Mouse (Mus musculus) brain, embryonic 14.5 days (tissue): ENCODE measurements at regions not wholly inside any gene's neighbourhood (a gene's known extent, or its start where the extent isn't known, plus 50 kb on each side); places are given as distances from the start of the nearest gene placed in this dataset.

Experiments
- DNase-seq: peaks from one replicate; pipeline ENCODE4 v3.0.0-alpha.2; 2011; ENCODE audit warnings: low read depth
- CTCF ChIP-seq: fragments of 200-500 bp; IDR thresholded peaks from 2 replicates; pipeline ENCODE4 v1.5.1; 2012; ENCODE audit warnings: inconsistent platforms, mild to moderate bottlenecking, moderate library complexity, borderline replicate concordance; ENCODE audit not compliant: insufficient read depth, insufficient read length; ENCODE audit errors: extremely low read depth
- POLR2A ChIP-seq: fragments of 200-500 bp; IDR thresholded peaks from 2 replicates; pipeline ENCODE4 v1.6.1; 2012; ENCODE audit warnings: mild to moderate bottlenecking, inconsistent platforms, borderline replicate concordance; ENCODE audit not compliant: poor library complexity, insufficient read depth, insufficient read length, severe bottlenecking; ENCODE audit errors: extremely low read depth

DNA sequence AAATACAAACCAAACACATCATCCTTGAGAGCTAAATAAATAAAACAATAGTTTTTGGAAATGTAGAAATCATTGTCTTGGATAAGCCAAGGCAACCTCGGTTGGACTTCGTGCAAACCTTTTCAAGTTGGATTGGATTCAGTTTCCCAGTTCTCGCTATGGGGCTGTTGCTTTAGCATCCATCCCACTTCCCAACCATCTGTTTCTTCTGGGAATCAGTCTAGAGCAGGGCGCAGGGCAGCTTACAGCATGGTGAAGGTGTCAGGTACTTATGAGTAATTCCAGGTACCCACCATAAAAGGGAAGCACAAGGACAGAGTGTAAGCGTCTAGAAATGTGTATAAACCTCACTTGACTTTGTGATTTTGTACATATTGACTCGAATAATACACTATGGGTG, 159.0 kb downstream of the Gm11146 start:
- TF ChIP-seq CTCF, result no peak
- DNase-seq, result no peak

DNA sequence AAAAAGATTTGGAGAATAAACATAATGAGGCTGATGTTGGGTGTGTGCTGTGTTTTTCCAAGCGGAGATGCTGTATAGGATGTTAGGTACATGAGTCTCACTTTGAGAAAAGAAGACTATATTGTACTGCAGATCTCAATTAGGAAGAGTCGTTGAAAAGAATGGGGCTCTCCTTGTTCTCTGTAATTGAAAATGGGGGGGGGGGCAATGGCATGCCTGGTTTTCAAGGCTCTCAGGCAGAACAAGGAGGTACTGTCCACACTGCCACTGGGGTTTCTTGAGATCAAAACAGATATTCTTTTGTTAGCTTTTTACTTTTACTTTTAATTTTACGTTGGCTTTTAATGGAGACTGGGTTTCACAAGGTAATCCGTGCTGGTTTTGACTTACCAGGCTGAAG, 170.5 kb downstream of the Gm11146 start:
- no peak for TF ChIP-seq CTCF
- no peak for TF ChIP-seq POLR2A
- no peak for DNase-seq

DNA sequence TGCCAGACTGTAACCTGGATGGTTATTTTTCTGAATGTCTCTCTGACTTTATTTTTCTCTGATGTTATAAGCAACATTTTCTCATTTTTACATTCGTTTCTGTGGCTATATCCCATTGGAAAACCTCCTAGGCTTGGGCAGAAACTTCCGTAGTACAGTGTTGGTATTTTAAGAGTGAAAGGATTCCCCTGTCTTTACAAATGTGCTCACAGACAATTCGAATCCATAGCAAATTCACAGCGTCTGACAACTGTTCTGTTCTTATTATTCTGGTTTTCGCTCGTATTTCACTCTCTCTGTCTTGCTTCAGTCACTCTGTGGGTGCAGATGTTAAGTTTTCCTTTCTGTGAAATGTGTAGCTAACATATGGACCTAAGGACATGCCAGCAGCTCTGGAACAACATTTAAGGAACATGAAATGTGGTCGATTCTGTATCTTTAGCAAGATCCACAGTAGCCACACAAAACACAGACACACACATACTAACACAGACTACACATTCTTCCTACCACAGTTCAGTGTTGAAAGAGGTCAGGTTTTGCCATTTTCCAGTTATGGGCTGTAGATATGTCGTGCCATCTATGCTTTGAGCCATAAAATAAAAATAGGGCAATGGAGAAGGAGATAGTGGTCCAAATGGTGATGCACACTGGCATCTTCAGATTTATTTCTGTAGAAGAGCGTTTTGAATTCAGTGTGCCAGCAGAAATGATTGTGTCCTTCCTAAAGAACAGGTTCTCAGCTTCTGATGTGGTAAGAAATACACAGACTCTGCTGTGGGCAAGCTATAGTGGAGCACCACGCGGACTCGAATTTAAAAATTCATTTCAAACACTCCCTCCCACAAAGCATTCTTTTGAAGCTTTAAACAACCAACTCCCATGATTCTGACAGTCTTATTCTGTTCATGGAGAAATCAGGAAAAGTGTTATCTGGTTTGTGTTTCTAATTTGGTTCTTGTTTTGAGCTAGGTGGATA, 179.2 kb downstream of the Gm11146 start:
- peak; percentile 78 for DNase-seq
- no peak for TF ChIP-seq POLR2A
- TF ChIP-seq CTCF, result no peak

DNA sequence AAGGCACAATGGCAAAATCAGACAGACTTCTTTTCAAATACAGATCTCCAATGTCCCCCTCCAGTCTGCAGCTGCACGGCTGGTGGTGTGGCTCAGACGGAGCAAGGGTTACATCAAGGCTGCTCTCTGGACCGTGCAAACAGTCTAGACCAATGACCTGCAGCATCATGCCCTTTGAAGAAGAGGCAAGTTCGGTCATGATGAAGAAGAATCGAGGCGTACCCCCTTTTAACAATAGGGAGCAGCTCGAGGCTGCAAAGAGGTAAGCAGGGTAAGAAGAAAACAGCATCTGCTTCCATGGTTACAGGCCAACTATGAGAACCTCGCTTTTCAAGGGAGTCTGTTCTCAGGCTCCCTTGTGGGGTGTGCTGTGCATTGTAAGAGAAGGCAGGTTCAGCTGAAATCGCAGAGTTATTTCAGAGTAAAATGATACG, 180.3 kb downstream of the Gm11146 start:
- DNase-seq, result peak; percentile 98
- no peak for TF ChIP-seq CTCF
- TF ChIP-seq POLR2A, result 0 out of 2 replicates have a peak, but pooled peaks have one; percentile 15

DNA sequence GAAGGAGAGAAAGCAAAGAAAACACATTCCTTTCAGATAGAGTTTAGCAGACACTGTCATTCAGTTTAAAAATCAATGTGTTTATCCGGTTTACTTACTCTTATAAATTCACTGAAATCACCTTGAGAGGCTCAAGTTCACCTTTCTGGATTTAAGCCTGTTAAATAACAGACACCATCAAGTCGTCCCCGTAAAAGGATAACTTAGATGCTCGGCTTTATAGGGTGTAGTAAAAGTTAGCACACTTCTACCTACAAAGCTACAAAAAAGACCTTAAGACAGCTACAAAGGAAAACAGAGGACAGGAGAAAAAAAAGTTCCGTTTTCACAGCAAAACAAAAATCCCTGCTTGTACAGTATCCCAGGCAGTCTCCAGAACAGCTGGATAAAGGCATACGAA, 180.9 kb downstream of the Gm11146 start:
- no peak for DNase-seq
- TF ChIP-seq CTCF, result no peak
- no peak for TF ChIP-seq POLR2A

DNA sequence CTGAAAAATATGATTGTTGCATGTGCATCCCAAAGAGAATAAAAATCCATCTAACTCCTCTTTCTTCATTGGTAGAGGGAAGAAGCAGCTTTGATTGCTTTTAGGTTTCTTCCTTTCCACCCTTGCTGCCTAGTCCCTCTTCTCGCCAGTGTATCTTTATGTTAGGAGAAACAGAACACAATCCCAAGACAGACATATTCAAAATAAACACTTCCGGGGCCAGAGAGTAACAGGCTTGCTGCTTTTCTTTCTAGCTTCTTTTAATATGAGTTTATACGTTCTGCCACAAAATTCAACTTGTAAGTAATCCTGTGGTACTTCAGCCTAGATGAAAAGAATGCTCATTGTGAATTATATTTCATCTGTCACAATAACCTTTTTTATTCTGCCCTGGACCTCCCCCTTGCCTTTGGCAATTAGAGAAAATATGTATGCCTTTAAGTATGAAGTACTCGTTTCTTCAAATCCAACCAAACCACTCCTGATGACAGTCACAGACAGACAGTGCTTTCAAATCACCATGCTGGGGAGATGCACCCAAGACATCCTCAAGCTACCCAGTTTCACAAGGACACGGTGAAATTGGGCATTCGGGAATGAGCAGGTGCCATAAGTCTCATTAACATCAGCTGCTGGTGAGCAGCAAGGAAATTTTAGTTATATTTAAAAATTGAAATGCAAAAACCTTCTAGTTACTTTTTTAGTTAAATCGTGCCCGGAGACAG, 181.6 kb downstream of the Gm11146 start:
- DNase-seq, result peak; percentile 81
- TF ChIP-seq POLR2A (no peak), CTCF (no peak)

DNA sequence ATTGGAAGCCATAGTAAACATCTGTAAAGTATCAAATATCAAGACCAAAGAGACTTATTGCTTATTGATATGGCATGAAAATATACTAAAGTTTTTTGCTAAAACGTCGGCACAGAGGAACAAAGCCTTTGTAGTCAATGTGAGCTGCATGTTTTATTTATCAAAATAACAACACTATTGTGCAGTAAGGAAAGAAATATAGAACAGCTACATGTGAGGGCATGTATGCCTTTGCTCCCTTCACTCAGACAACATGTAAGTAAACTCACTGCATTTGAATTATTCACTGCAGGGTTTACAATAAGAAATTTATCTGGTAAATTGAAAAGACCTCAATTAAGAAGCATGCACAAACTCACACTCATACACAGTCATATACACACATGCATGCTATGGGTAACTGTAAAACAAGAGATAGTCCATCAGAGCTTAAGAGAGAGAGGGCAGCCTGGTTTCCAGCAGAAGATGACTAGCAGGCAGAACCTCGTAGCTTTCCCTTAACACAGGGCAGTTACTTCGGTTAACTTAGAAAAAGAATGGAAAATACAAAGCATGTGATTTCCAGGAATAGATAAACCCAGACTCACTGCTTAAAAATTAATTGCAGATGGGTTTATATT, 182.7 kb downstream of the Gm11146 start:
- DNase-seq, result peak; percentile 71
- TF ChIP-seq CTCF (no peak), POLR2A (no peak)

DNA sequence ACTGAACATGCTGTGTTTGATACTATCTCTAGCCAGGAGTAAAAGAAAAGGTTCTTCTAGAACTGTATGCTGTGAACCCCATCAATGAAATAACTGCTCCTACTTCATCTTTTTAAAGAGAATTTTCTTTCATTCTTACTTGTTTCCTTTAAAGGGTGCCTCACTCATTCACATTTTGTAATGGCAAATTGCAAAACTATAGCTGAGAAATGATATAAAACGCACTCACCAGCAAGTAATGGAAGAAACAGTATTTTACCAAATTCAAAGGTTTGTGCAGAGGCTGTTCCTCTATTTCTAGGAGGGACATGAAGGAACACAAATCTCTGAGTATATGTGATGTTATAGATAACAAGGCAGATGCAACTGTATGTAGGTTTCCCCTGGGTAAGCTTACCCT, 183.4 kb downstream of the Gm11146 start:
- TF ChIP-seq POLR2A, result no peak
- TF ChIP-seq CTCF, result no peak
- DNase-seq, result peak; percentile 47

DNA sequence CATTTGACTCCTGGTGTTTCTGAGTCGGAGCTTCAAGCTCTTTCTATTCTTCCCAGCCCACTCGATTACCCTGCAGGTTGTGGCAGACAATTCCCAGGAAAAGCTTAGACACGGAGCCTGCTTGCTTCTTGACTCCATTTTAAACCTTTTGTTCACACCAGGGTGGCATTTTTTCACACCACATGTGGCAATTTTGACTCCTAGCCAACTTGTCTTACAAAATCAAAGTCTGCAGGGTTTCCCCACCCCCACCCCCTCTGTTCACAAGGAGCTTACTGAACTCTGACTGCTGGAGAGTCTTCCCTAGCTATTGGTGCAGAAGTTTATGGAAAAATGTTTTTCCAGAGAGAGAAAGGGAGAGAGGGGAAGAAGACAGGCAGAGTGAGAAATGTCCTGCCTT, 184.1 kb downstream of the Gm11146 start:
- TF ChIP-seq POLR2A (no peak), CTCF (no peak)

DNA sequence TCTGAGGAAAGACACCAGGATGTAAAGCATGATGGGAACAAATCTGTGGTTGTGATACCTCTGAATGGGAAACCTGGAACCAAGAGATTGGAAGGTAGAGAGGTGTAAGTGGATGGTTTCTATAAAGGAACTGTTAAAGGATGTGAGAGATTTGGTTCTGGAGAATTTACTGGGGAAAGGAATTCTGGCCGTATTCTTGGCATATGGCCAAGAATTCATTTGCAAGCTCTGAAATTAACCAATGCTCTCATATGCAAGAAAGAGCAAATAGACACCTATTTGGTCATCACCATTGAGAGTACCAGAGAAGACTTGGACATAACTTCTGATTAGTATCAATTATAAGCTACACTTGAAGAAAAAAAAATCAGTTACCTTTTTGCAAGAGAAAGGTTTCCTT, 187.3 kb downstream of the Gm11146 start:
- DNase-seq, result peak; percentile 62
- TF ChIP-seq CTCF (no peak), POLR2A (no peak)

More for the DNA sequence above, 184.1 kb downstream of the Gm11146 start:
- peak; percentile 98 for DNase-seq

DNA sequence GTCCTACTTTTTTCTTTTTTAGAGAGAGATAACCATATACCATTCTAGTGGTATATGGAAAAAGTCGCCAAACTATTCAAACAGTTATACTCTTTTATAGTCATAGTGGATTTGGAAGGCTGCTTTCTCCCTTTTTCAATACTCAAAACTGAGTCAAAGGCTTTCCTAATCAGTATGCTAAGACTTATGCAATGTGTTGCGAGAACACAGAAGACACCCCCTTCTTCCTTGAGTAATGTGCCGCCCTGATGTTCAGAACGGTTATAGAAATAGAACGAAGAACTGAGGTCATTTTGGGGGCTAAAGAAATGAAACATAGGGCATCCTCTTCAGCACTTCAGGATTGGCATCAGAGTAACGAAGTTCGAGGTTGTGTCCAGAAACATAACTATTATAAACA, 192.7 kb downstream of the Gm11146 start:
- no peak for TF ChIP-seq POLR2A
- TF ChIP-seq CTCF, result no peak
- no peak for DNase-seq
